Mouse (Mus musculus) embryonic facial prominence, embryonic 15.5 days (tissue): ENCODE results near the gene Tpbpb. TPM values are rescaled to one million over a fixed set of nuclear protein-coding genes. Genes with fewer than 3 reads are reported as not detected.
"Not testable (repeated sequence)": the region's sequence is repeated elsewhere in the genome, so short reads cannot be mapped to it uniquely, and the experiment has no call there.

Experiments
- ATAC-seq: fragments of 200-750 bp; cut with Nextera tagmentation; 2 replicates; pipeline ENCODE4 v1.8.0; 2017; ENCODE audit warnings: low read depth, moderate TSS enrichment; ENCODE audit not compliant: insufficient number of reproducible peaks, low FRiP score, low TSS enrichment
- H3K27ac ChIP-seq: fragments of 300-500 bp; sonication (generic); replicated peaks from 2 replicates; pipeline ENCODE4 v1.5.1; 2015; ENCODE audit warnings: mild to moderate bottlenecking, inconsistent platforms
- H3K27me3 ChIP-seq: fragments of 300-500 bp; sonication (generic); 2 replicates; pipeline ENCODE4 v1.6.1; 2015; ENCODE audit warnings: inconsistent platforms
- H3K36me3 ChIP-seq: fragments of 300-500 bp; sonication (generic); 2 replicates; pipeline ENCODE4 v1.6.1; 2015; ENCODE audit warnings: mild to moderate bottlenecking, inconsistent platforms
- H3K4me1 ChIP-seq: fragments of 300-500 bp; sonication (generic); 2 replicates; pipeline ENCODE4 v1.6.1; 2015; ENCODE audit warnings: inconsistent platforms
- H3K4me2 ChIP-seq: fragments of 300-500 bp; sonication (generic); replicated peaks from 2 replicates; pipeline ENCODE4 v1.6.1; 2015; ENCODE audit warnings: mild to moderate bottlenecking, inconsistent platforms
- H3K4me3 ChIP-seq: fragments of 300-500 bp; sonication (generic); replicated peaks from 2 replicates; pipeline ENCODE4 v1.5.1; 2015; ENCODE audit warnings: mild to moderate bottlenecking, inconsistent platforms
- H3K9ac ChIP-seq: fragments of 300-500 bp; sonication (generic); 2 replicates; pipeline ENCODE4 v1.6.1; 2015; ENCODE audit warnings: inconsistent platforms
- H3K9me3 ChIP-seq: fragments of 300-500 bp; sonication (generic); replicated peaks from 2 replicates; pipeline ENCODE4 v1.6.1; 2016; ENCODE audit warnings: inconsistent platforms
- WGBS: fragments of 180-500 bp; shearing (Covaris S2); methylation state at CpG from one replicate; pipeline ENCODE4 v1.1.7; 2015; 5-methylcytosine and 5-hydroxymethylcytosine counted together
- polyA plus RNA-seq: library from polyadenylated mRNA; unstranded; fragments of >200 nt; fragmentation: Nextera tagmentation; extraction: Ambion mirVana; gene quantifications from 2 replicates; pipeline ENCODE4 v1.2.1, GENCODE M21; 2015

Gene Tpbpb
- not detected in 2 replicates for polyA plus RNA-seq

DNA sequence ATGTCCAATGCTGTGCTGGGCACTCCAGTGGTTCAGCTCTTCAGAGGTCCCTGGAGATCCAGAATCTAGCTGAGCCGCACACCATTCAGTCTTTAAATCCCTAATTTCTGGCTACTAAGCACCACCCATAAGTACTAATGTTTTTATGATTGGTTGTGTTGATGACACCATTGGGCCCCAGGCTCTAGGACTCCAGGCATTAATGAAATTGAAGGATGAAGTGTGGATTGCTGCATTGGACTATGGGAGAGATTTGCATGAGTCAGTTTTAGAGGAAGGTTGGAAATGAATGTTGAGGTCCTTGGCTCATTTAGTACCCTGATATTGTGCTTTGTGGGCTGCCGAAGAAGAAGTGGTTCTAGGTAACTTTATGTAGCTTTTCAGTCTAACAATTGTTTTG, at the start of gene Tpbpb:
Gene Tpbpb, minus strand, starts transcription at position 101 of the 400 bp plus-strand sequence.
- H3K27me3 ChIP-seq, H3K27ac ChIP-seq, H3K9ac ChIP-seq, H3K36me3 ChIP-seq, ATAC-seq, H3K4me1 ChIP-seq, H3K4me3 ChIP-seq, H3K4me2 ChIP-seq, H3K9me3 ChIP-seq: not testable (repeated sequence)
- 79% methylated on average over 2 of the region's 2 CpGs for WGBS

GRCm38 (mm10) chr13:60941884-60942283, 37.2 kb upstream of the Tpbpb start, which contains the start of gene Tpbpa:
Gene Tpbpa, minus strand, starts transcription at chr13:60941984.
- H3K4me3 ChIP-seq, H3K27ac ChIP-seq, H3K4me1 ChIP-seq, H3K9ac ChIP-seq, H3K36me3 ChIP-seq, H3K4me2 ChIP-seq, ATAC-seq, H3K27me3 ChIP-seq, H3K9me3 ChIP-seq: not testable (repeated sequence)
- WGBS = 72% methylated on average over 3 of the region's 3 CpGs

DNA sequence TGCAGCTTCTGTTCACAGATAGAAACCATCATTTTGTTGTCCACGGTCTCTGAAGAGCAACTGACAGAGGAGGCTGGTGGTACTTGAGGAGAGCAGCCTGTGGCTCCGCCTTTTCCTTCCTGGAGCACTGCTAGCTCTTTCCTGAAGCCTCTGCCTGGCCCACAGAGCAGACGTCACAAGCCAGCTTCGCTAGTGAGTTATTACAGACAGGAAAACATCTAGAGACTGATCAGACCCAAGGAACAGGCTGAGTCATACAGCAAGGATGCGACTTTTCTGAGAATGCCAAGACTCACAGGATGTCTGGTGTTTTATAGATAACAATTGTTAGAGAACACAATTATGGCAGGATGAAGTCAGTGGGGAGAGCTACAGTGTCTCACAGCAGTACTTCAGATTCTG, 31.8 kb upstream of the Tpbpb start, which contains the start of the genes Gm49391 and Ctla2a:
Gene Gm49391, minus strand, starts transcription at position 72 of the 402 bp plus-strand sequence.
Gene Ctla2a, minus strand, starts transcription at position 126 of the 402 bp plus-strand sequence.
- Histone ChIP-seq H3K4me3 (no peak within 1 kb of the TSS), H3K4me1 (no peaks in the 10 kb centered on the region), H3K27ac (no peak within 1 kb of the TSS), H3K9ac (no peak within 1 kb of the TSS), H3K4me2 (no peak within 1 kb of the TSS), H3K36me3 (no peaks in the 10 kb centered on the region), H3K27me3 (no peaks in the 10 kb centered on the region), H3K9me3 (no peaks in the 10 kb centered on the region)
- 63% methylated on average over 5 of the region's 5 CpGs for WGBS
- no peak; the same call in 1 of the 2 replicates for ATAC-seq

- H3K4me3 ChIP-seq, H3K9ac ChIP-seq, H3K4me1 ChIP-seq, H3K9me3 ChIP-seq, H3K36me3 ChIP-seq, H3K27ac ChIP-seq, H3K4me2 ChIP-seq, ATAC-seq, H3K27me3 ChIP-seq: not testable (repeated sequence)
- WGBS = 68% methylated on average over 2 of the region's 2 CpGs
Measured at GRCm38 (mm10) chr13:60935490-60935889, 30.8 kb upstream of the Tpbpb start, which contains the start of gene Gm49393. Gene Gm49393, minus strand, starts transcription at chr13:60935590.

GRCm38 (mm10) chr13:60897328-60897727, 7.4 kb downstream of the Tpbpb start, which contains the start of gene Ctla2b:
Gene Ctla2b, minus strand, starts transcription at chr13:60897447.
- WGBS = 73% methylated on average over 3 of the region's 3 CpGs
- Histone ChIP-seq H3K4me1 (no peaks in the 10 kb centered on the region), H3K36me3 (no peaks in the 10 kb centered on the region), H3K27ac (no peak within 1 kb of the TSS), H3K4me2 (no peak within 1 kb of the TSS), H3K9ac (no peak within 1 kb of the TSS), H3K9me3 (0 out of 2 replicates have a peak, but pooled peaks cover 3% of the 10 kb centered on the region), H3K4me3 (no peak within 1 kb of the TSS), H3K27me3 (no peaks in the 10 kb centered on the region)
- ATAC-seq = no peak

GRCm38 (mm10) chr13:60896794-60897193, 7.9 kb downstream of the Tpbpb start, which contains the start of gene Gm49392:
Gene Gm49392, minus strand, starts transcription at chr13:60896894.
- not testable (repeated sequence) for H3K36me3 ChIP-seq, H3K27me3 ChIP-seq, H3K9me3 ChIP-seq, H3K4me3 ChIP-seq, ATAC-seq, H3K4me1 ChIP-seq, H3K27ac ChIP-seq, H3K4me2 ChIP-seq, H3K9ac ChIP-seq
- 77% methylated on average over 8 of the region's 8 CpGs for WGBS

GRCm38 (mm10) chr13:60895406-60896160, 9.1 kb downstream of the Tpbpb start:
- no peak for ATAC-seq

GRCm38 (mm10) chr13:60892301-60892700, 12.4 kb downstream of the Tpbpb start:
- 95% methylated on average over 1 of the region's 1 CpGs for WGBS
- ATAC-seq = no peak
- Histone ChIP-seq H3K4me1 (no peaks in the 10 kb centered on the region), H3K9me3 (0 out of 2 replicates have a peak, but pooled peaks cover 2% of the 10 kb centered on the region), H3K4me2 (no peak overlapping the region), H3K27me3 (no peaks in the 10 kb centered on the region), H3K4me3 (no peak overlapping the region), H3K36me3 (no peaks in the 10 kb centered on the region), H3K9ac (no peak overlapping the region), H3K27ac (no peak overlapping the region)

More at GRCm38 (mm10) chr13:60895406-60896160, 9.1 kb downstream of the Tpbpb start:
- Histone ChIP-seq H3K9ac (no peak overlapping the region), H3K27ac (no peak overlapping the region), H3K4me3 (no peak overlapping the region), H3K27me3 (no peaks in the 10 kb centered on the region), H3K4me1 (no peaks in the 10 kb centered on the region), H3K4me2 (no peak overlapping the region), H3K36me3 (no peaks in the 10 kb centered on the region), H3K9me3 (0 out of 2 replicates have a peak, but pooled peaks cover 3% of the 10 kb centered on the region)

DNA sequence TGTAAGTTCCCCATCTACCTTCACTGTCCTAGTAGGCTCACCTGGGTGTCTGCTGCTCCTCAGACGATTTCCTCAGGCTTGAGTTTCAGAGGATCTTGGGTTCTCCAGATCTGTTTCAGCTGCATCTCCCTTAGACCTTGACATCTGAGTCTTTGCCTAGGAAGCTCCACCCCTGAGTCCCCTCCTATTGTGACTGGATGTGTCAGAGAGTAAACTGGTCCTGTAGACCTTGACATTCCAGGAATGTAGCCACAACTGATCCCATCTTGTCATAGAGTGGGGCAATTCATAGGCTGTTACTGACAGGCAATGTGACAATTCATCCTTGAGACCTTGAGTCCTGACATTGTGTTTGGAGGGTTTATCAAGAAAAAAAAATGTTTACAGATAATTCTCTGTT, 40.4 kb downstream of the Tpbpb start, which contains the start of gene 4930486L24Rik:
Gene 4930486L24Rik, minus strand, starts transcription at position 195 of the 400 bp plus-strand sequence.
- no peak within 1 kb of the TSS for H3K9ac ChIP-seq
- no peaks in the 10 kb centered on the region for H3K27me3 ChIP-seq
- H3K4me3 ChIP-seq = no peak within 1 kb of the TSS
- H3K4me2 ChIP-seq = no peak within 1 kb of the TSS
- no peak for ATAC-seq
- no peaks in the 10 kb centered on the region for H3K9me3 ChIP-seq
- H3K4me1 ChIP-seq = no peaks in the 10 kb centered on the region
- WGBS = 67% methylated on average over 1 of the region's 1 CpGs
- no peak within 1 kb of the TSS for H3K27ac ChIP-seq
- H3K36me3 ChIP-seq = no peaks in the 10 kb centered on the region
